Mouse (Mus musculus): ENCODE data around the gene Cldn24. TPM values are rescaled to one million over a fixed set of nuclear protein-coding genes. Genes with fewer than 3 reads are reported as not detected.

Gene Cldn24
- total RNA-seq, 2 experiments from 2014 or later: not detected

DNA sequence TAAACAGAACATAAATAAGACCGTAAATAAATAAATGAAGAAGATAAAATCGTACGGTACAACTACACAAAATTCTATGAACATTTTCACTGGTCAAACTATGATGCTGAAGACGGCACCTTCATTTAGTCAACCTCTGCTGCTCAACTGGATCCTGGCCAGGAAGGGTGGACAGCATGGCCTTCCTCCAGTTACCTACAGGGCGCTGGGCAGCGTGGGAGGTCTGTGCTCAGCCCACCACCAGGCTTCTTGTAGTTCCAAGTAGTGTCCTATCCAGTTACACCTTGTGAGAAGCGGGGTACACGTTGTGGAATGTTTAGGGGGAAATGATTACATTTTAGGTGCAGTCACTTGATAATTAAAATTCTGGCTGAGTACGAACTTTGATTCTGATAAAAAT, 5.0 kb downstream of the Cldn24 start:
- no peak for DNase-seq (ENCODE audit: low spot score)

DNA sequence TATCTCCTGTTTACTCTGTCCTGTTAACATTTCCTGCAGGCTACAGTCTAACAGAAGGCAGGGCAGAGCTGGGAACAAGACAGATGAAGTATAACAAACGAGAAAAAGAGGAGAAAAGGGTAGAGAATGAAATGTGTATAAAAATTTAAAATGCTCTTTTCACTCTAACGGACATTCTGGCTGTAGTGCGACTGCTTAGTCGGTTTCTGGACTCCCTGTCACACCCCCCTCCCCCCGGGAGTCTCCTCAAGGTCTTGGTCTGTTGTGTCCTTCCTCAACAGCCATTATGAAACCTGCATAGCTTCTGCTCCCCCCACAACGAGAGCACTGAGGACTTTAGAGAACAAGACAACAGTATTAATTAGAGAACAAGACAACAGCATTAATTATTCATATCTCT, 10.7 kb downstream of the Cldn24 start:
- no peak for DNase-seq (ENCODE audit: low spot score)

DNA sequence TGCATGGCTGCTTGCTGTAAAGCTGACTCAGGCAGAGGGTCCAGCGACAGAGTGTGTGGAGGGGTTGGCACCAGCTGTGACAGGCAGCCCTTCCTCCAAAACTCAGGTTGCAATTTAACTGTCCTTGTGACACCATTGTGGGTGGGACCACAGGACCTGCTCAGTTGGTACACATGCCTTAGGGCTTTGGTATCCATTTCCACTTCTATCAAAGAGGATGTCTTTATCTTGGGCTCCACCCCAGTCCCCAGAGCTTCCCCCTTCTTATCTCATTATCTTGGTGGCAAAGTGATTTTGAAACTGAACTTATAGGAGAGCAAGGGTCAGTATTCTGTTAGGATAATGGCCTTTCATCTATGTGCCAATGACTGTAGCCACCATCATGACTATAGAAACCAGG, 12.0 kb downstream of the Cldn24 start:
- no peak for DNase-seq (ENCODE audit: low spot score)

DNA sequence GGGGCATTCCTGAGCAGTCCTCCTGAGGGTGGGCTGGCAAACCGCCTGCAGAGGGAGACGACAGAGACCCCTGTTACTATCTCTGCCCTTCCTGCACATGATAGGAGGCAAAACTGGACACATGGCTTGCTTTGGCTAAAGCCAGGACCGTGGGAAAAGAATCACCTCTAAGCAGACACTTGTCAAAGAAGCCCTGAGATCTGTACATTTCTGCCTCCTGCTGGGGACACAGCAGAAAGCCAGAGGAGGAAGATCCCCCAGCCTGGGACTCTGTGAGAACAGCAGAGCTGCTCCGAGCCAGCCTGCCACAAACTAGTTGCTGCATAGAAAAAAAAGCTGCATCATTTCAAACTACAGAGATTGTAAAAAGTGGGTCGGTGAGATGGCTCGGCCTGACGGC, 21.1 kb downstream of the Cldn24 start:
- no peak for DNase-seq (ENCODE audit: low spot score)

DNA sequence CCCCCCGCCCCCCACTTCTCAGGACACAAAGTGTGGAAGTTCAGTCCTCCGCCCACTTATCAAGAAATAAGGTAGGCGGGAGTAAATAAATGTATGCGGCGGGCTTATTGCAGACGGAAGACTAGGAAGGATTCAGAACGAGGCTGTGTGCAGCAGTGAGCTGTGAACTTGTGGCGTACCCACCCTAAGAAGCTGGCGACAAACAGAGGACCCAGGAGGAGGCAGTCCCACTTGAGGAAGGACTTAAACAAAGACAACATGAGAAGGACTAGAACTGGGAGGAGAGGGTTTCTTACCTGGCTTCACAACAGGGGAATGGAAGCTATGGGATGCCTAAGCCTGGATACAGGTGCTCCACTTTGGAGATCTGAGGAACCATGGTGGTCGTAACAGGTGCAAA, 21.7 kb downstream of the Cldn24 start:
- no peak for DNase-seq (ENCODE audit: low spot score)

DNA sequence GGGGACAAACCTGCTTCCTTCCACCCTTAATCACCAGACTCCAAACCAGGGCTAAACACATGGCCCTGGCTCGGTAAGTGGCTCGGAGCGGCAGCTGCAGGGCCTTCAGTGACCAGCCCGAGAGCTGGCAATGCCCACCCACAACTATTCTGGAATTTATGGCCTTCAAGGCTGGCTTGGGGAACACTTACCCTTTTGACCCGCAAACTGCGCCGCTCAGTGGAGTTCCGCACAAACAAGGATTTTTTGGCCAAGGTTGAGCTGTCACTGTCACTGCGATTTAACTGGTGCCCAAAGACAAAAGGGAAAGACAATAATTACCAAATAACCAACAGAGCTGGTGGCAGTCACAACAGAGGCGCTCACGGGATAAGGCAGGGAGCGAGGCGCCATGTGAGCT, 24.0 kb downstream of the Cldn24 start:
- DNase-seq (ENCODE audit: low spot score): no peak

DNA sequence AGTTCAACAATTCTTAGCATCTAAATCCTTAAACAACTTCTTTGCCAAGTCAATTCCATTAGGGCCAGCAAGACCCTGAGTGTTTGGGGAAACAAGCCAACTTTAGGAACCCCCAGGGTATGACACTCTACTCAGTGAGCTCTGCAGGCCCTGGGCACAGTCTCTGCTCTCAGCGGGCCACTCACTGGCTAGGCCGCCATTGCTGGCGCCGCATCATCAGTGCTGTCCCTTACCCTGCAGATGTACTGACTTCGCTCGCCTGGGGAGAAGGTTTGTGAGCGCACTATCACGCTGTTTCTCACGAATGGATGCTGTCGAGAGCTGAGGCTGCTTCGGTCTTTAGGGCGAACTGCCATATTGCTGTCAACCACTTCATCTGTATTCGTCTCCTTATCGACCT, 25.2 kb downstream of the Cldn24 start:
- DNase-seq (ENCODE audit: low spot score): no peak

DNA sequence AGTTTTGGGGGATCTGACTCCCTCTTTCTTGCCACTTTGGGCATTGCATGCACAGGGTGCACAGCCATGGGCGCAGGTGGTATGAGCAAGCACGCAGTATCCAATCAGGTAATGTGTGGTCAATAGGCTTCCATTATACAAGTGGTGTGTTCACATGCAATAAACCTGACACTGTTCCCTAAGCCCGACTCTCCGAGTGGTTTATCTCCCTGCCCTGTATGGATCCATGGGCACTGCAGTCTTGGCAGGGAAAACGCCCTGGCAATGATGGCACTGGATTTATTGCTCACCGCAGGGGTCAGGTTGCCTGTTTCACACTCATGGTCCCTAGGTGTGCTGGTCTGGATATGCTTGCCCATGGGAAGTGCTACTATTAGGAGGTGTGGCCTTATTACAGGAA, 26.0 kb downstream of the Cldn24 start:
- DNase-seq (ENCODE audit: low spot score): no peak

DNA sequence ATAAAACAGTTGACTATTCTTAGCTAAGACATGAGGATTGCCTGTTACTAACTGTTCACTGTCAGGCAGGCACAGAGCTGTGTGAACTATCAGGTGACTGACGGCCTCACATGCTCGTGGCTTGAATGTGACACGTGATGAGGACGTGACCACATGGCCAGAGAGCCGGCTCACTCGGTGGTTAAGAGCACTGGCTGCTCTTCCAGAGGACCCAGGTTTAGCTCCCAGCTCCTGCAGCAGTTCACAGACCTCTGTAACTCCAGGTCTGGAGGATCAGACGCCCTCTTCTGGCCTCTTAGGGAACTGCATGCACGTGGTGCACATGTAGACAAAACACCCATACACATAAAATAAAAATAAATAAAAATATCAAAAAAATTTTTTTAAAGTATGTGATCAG, 27.9 kb downstream of the Cldn24 start:
- DNase-seq (ENCODE audit: low spot score): no peak

DNA sequence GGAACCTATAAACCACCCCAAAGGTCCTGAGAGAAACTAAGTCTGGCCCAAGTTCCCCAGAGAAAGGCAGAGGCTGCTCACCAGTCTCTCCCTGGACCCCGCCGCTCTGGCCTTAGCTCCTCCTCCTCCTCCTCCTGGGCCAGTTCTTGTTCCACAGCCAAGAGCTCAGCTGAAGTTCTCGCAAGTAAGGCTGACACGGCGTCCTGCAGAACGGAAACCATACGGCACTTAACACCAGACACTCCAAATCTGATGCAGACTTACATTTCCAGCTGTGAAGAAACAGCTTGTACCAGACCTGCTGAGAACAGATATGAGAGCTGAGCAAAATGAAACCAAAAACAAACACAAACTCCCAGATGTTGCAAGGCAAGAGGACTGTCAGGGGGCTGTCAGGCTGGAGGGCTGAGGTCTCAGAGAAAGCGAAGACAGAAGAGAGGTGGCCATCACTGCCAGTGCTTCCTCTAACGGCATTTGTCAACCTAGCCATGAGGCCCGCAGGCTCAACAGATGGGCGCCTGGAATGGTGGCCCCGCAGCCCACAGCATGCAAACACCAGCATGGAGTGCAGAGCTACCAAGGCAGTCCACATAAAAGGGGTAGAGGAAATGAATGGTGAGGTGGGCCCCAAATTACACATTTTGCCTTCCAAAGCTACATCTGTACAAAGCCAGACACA, 30.0 kb downstream of the Cldn24 start:
- DNase-seq (ENCODE audit: low spot score): peak; percentile 65

DNA sequence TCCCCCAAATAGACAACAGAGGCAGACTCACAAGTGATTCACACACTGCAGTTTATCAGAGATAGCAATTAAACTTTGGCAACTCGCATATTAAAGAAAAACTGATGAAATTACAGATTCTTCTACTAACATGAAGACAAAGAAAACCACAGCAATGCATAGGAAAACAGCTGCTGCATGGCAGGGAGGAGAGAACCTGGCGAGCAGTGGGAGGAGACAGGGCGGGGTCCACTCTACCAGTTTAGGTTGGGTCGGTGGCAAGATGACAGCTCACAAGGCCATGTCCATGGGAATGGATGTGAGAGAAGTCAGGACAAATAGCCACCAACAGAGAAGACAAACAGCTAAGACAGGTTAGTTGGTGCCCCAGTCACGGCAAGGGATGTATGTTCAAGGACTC, 30.8 kb downstream of the Cldn24 start:
- no peak for DNase-seq (ENCODE audit: low spot score)

DNA sequence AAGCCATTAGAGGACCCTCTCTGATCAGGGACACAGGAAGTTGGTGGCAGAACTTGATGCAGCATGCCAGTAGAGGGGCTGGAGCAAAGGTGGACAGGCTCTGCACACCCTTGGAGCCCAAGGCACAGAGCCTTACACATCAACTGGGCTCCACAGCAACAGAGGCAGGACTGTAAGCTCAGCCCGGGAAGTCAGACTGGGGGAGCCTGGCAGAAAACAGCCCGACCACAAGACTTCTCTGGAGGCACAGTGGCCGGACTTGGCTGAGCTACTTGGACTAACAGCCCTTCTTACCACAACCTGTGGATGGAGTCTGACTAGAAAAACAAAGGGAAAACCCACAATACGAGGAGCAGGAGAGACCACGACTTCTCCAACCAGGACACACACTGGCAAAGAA, 31.4 kb downstream of the Cldn24 start:
- no peak for DNase-seq (ENCODE audit: low spot score)

DNA sequence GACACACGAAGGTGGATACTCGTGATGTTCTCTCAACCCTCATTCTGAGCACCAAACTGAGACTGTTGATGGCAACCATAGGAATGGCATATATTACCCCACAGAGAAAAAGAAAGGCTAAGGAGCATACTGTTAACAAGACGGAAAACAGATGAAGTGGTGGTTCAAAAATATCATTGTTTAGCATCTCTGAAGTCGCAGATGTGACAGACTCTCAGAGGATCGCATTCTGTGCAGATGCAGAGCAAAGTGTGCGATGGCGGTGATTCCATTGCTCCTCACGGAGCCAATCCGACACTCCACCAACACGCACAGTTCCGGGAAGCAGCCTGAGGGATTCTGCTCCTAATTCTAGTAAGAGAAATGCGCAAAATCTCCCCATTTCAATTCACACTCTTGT, 37.3 kb downstream of the Cldn24 start:
- DNase-seq (ENCODE audit: low spot score): no peak

DNA sequence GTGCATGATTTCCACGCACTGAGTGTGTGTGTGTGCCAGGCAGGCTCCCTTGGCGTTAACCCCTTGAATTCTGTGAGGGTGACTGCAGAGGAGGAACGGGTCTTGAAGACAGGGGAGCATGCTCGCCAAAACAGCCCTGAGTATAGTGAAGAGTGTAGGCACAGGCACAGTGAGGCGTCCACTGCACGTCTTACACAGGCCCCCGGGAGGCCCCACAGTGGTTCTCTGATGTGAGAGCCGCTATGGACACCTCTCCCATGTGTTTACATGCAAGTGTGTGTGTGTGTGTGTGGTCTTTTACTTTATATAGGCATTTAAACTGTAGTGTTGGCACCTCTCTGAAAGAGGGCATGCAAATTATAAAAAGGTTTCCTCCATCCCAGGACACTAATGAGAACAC, 44.6 kb downstream of the Cldn24 start:
- DNase-seq (ENCODE audit: low spot score): no peak

DNA sequence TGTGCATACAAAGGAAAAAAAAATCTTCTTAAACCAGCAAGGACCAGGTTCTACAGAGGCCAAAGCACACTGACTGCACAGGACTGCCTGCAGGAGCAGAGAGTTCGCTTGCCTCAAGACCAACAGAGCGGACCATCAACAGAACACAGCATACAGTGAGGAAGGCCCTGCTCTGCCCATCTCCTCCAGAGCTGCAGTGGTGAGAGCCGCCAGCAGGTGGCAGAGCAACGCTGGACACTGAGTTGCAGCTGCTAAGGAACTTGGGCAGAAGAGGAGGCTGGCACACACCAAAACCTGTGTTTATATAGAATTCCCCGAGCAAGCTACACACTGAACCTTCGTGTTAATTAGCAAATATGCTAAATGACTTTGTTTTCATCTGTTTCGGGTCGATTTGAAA, 45.1 kb downstream of the Cldn24 start:
- peak; percentile 77 for DNase-seq (ENCODE audit: low spot score)

Other genes starting within 250 kb of the Cldn24 start
- gene Ing2, start 146.6 kb upstream of the Cldn24 start, total RNA-seq (2021): 10 to 100 TPM; 17.9 to 18.6 TPM
- gene Cdkn2aip, start 108.2 kb upstream of the Cldn24 start, total RNA-seq (2021): 1 to 10 TPM; 5.0 to 5.7 TPM
- gene Cldn22, start 2.3 kb downstream of the Cldn24 start, total RNA-seq (2021): under 1 TPM; 0.69 to 0.84 TPM
- gene Wwc2, start 168.8 kb downstream of the Cldn24 start, total RNA-seq (2021): 1 to 10 TPM; 5.1 to 6.7 TPM

All from gastrocnemius, adult 18-20 months (tissue).